Mouse (Mus musculus) layer of hippocampus, adult 11-12 months (tissue): ENCODE results near the gene Vps37c.

Experiments used
- DNase-seq: peaks from one replicate; pipeline ENCODE4 v3.0.0; 2022; ENCODE audit warnings: low spot score

The Vps37c gene

GRCm38 (mm10) chr19:10742145-10742544 lies 53.6 kb downstream of the Vps37c start:
- no peak for DNase-seq

- DNase-seq = no peak
Observed at GRCm38 (mm10) chr19:10742565-10742964, 54.0 kb downstream of the Vps37c start.

- DNase-seq = no peak
Observed at GRCm38 (mm10) chr19:10747182-10747581, 58.6 kb downstream of the Vps37c start.

GRCm38 (mm10) chr19:10747718-10748117 lies 59.2 kb downstream of the Vps37c start:
- DNase-seq = no peak

GRCm38 (mm10) chr19:10748401-10749102 lies 60.0 kb downstream of the Vps37c start:
- no peak for DNase-seq

GRCm38 (mm10) chr19:10749295-10749694 lies 60.8 kb downstream of the Vps37c start:
- DNase-seq = no peak

- DNase-seq = no peak
Observed at GRCm38 (mm10) chr19:10750161-10750560, 61.6 kb downstream of the Vps37c start.

GRCm38 (mm10) chr19:10751607-10752006 lies 63.1 kb downstream of the Vps37c start:
- no peak for DNase-seq

- DNase-seq = no peak
Observed at GRCm38 (mm10) chr19:10752106-10752505, 63.6 kb downstream of the Vps37c start.

GRCm38 (mm10) chr19:10752646-10753045 lies 64.1 kb downstream of the Vps37c start:
- DNase-seq = no peak

- DNase-seq = no peak
Observed at GRCm38 (mm10) chr19:10757125-10757524, 68.6 kb downstream of the Vps37c start.

- DNase-seq = no peak
Observed at GRCm38 (mm10) chr19:10757526-10757925, 69.0 kb downstream of the Vps37c start.

GRCm38 (mm10) chr19:10758708-10759107 lies 70.2 kb downstream of the Vps37c start:
- no peak for DNase-seq

GRCm38 (mm10) chr19:10759525-10759924 lies 71.0 kb downstream of the Vps37c start:
- DNase-seq = no peak

- no peak for DNase-seq
Observed at GRCm38 (mm10) chr19:10759983-10760831, 71.7 kb downstream of the Vps37c start.

GRCm38 (mm10) chr19:10761794-10762415 lies 73.4 kb downstream of the Vps37c start:
- no peak for DNase-seq

GRCm38 (mm10) chr19:10762468-10762867 lies 73.9 kb downstream of the Vps37c start:
- DNase-seq = no peak

GRCm38 (mm10) chr19:10763381-10764031 lies 75.0 kb downstream of the Vps37c start:
- DNase-seq = no peak
